Mouse (Mus musculus) adrenal gland, adult 8-10 months (tissue): ENCODE results near the gene Fkbp8. TPM values are rescaled to one million over a fixed set of nuclear protein-coding genes. Genes with fewer than 3 reads are reported as not detected.

Experiments used
- DNase-seq: peaks from one replicate; pipeline ENCODE4 v3.0.0; 2022
- total RNA-seq, 4 experiments: library from RNA; stranded (reverse); gene quantifications; 2 replicates each; pipeline ENCODE4 v1.2.4; 2022

Gene Fkbp8
- total RNA-seq, 4 experiments from 2014 or later, result 352 to 405 (median 379) TPM

GRCm38 (mm10) chr8:70529741-70530161, 2.2 kb downstream of the Fkbp8 start:
- DNase-seq, result peak; percentile 64

DNA sequence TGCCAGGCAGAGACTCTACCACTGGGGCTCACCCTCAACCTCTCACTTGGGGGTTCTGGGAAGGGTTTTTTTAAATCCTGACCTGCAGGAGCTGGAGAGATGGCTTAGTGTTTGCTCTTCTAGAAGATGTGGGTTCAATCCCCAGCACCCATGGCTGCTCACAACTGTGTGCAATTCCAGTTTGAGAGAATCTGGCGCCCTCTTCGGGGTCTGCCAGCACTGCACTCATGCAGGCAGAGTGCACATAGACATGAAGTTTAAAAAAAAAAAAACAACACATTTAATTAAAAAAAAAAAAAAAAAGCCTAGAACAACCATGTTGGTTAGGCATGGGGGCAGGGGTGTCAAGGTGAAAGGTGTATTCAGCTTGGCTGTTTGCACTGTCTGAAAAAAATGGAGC, 2.8 kb downstream of the Fkbp8 start:
- DNase-seq, result no peak

GRCm38 (mm10) chr8:70534281-70534680, 6.8 kb downstream of the Fkbp8 start:
- DNase-seq, result no peak

GRCm38 (mm10) chr8:70535221-70535620, 7.7 kb downstream of the Fkbp8 start:
- no peak for DNase-seq

GRCm38 (mm10) chr8:70535701-70536100, 8.2 kb downstream of the Fkbp8 start:
- no peak for DNase-seq

DNA sequence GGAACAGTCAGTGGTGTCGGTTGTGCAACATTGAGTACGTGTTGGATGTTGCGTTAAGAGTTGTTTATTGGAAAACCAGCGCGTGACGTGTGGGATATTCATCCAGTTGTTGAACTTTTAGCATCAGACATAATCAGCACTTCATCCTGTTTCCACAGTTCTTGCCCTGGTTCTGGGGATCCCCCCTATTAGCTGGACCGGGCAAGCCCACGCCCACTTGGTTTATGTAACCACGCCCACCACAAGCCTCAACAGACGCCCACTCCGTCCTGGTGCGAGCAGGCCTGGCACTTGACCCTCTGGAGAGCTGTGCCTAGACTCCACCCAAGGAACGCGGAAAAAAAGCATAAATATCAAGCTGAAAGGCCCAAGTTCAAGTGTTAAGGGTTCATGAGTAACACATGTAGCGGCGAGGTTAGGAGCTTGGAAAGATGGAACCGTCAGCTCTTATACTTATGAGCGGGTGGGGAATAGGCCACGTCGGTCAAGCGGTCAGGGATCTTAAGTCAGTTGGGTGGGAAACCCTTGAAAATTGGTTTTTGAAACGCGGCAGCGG, 10.6 kb downstream of the Fkbp8 start:
- DNase-seq, result peak; percentile 78

DNA sequence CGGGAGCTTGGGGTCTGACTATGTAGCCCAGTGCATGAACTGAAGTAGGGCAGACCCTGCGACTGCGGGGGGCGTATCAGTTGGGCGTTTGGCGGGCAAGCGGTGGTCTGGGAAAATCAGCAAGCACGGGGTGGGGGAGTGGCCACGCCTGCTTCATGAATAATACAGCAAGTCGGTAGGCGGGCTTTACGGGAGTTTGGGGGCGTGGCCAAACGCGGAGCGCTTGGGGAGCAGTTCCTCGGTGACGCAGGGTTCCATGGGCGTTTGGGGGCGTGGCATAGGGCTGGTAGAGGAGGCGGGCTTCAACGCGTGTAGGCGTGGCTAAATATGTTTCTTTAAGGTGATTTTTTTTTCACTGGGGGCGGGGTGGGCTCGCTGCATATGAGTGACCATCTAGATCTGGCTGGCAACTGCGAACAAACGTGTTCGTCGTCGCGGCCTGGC, 11.1 kb downstream of the Fkbp8 start:
- peak; percentile 99 for DNase-seq

GRCm38 (mm10) chr8:70539077-70539813, 11.7 kb downstream of the Fkbp8 start, which contains the start of gene Ell:
Ell (plus strand) TSS chr8:70539457.
- DNase-seq, result peak; percentile 100

GRCm38 (mm10) chr8:70540013-70540506, 12.5 kb downstream of the Fkbp8 start:
- no peak for DNase-seq

DNA sequence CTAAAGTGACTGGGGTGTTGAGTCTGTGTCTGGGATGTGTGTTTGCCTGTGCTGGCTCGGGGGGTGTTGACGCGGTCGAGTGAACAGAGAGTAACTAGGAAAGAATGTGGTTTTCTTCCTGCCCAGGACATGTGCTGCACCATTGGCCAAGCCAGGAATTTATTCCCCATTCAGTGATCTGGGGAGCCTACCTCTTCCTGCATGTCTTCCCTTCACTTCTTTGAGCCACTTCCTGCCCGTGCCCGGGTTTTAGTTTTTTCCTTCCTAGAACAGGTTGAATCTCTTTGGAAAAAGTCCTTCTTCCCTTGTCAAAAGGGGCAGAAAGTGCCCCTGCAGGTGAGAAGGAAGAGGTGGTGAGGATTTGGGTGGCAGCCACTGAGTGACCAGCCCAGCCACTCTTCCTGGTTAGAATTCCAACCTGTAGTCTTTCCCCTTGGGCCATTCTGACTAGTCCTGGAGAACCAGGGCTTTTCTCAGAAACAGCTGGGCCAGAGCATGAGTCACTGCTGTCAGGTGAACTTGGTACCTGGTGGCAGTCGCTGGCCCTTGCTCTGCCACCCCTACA, 13.1 kb downstream of the Fkbp8 start:
- DNase-seq, result no peak

DNA sequence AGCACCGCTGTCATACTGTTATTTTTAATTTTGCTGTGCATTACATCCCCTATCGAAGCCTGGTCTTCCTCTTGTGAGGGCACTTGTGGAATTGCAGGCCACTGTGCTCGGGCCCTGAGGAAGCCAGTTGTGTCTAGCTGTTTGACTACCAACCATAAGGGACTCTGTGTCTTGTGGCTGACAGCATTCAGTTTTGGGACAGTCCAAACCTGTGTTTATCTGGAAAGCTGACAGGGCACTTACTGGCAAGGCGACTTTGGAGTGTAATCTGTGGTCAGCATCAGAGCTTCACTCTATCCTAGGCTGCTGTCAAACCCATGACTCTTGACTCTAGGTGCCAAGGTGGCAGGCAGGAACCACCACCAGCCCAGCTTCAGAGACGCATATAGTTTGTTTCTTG, 13.6 kb downstream of the Fkbp8 start:
- DNase-seq, result no peak

GRCm38 (mm10) chr8:70544200-70544687, 16.7 kb downstream of the Fkbp8 start:
- DNase-seq, result peak; percentile 88

- DNase-seq, result no peak
Measured at GRCm38 (mm10) chr8:70546412-70546811, 18.9 kb downstream of the Fkbp8 start.

DNA sequence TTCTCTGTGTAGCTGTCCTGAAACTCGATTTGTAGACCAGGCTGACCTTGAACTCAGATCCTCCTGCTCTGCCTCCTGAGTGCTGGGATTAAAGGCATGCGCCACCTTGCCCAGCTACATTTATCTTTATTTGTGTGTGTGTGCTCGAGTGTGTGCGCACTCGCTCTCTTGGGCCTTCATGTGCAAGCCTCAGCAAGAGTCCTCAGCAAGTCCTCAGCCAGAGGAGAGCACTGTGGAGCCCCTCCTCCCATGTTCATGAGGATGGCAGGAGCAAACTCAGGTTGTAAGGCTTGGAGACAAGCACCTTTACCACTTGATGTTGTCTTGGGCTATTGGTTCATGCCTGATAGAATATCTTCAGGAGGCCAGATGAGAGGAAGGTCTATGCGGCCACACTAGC, 20.2 kb downstream of the Fkbp8 start:
- DNase-seq, result no peak

DNA sequence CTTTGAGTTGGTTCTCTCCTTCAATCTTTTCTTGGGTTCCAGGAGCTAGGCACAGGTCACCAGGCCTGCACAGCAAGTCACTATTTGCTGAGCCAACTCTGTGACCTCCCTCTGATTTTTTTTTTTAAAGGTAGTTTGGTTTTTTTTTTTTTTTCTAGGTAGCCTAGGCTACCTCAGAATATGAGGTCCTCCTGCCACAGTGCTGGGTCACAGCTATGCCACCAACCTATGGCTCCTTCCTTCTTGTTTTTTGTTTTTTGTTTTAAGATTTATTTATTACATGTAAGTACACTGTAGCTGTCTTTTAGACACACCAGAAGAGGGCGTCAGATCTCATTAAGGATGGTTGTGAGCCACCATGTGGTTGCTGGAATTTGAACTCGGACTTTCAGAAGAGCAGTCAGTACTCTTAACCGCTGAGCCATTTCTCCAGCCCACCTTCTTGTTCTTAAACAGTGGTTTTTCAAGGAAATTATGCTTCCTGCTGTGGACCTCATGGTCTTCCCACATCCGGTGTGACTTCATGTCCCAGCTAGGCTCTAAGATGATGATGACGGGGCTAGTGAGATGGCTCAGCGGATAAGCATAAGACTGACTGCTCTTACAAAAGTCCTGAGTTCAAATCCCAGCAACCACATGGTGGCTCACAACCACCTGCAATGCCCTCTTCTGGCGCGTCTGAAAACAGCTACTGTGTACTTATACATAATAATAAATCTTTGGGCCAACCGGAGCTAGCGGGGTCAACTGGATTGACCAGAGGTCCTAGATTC, 22.1 kb downstream of the Fkbp8 start:
- DNase-seq, result no peak

DNA sequence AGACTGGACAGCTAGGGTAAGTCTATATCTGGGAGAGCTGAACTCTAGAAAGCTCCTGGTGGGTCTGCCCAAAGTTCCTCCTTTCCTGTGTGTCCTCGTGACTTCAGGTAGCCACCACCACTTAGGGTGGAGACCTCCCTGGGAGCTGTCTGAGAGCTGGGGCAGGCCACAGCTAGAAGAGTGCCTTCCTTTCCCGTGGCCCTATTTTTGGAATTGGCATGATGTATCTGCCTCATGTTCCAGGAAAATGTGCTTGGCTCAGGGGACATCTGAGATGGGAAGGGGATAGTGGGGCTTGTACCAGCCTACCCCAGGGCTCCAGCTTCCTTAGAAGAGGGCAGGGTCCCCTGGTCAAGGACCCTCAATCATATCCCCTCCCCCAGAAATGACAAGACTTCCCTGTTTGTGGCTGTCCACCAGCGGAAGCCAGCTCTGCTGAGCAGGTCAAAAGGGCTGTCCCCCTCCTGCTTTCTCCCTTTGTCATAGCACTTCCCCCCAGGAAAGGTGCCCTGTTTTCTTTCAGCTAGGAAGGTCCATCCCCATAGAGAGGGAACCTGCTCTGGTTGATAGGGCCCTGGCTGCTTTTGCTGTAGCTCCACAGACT, 24.1 kb downstream of the Fkbp8 start:
- no peak for DNase-seq

DNA sequence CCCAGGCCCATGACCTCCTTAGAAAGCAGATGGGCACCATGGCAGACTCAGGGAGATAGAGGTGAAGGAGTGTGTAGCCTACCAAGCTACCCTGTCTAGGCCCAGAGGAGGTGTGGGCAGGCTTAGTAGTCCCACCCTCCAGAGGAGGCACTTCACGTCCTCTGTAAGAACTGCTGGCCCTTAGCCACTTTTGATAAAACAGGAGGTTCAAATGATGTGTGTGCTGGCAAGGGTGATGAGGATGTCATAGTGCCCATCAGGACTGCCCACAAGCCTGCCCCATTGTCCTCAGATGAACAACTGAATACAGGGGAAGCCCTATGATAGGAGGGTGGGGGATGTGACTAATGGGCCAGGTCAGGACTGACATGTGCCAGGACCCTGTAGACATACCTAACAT, 25.3 kb downstream of the Fkbp8 start:
- DNase-seq, result no peak

DNA sequence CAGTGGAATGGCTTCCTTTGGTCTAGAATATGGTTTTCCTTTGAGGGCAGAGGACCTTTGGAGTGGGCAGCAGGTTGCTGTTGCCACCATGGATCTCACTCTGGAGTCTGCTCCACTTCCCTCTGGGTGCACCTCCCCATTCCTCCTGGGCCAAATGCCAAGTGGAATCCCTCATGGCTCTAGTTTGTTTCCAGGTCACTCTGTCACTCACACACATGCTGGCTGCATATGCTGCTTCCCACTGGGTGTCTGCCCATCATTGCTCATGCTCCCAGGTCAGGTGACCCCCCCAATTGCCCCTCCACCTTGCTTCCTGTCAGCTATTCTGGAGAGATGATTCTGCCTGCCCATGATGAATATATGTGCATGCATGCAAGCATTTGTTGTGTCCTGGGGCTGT, 26.2 kb downstream of the Fkbp8 start:
- peak; percentile 63 for DNase-seq

DNA sequence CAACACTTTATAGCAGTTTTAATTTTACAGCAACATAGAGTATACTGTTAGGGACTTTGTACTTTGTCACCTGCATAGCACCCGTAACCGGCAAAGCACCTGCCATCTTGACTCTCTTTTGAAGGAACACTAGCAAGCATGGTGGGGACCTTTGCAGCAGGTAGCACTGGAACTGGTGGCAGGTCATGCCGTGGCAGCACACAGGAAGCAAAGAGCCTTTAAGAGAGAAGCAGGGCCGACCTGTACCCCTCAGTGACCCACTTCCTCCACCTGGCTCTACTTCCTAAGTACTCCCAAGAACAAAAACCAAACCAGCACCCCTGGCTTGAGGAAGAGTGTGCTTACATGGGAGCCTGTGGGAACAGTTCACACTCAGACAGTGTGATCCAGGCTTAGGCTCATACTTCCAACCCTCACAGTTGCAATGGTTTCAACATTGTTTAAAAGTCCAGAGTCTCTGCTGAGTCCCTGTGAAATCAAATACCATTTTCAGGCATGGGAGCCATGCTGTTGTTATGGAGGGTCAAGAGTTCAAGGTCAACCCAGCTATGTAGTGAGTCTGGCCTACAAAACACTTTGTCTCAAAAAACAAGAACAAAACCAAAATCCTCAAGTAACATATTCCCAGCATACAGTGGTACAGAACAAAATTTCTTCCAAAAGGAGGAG, 27.7 kb downstream of the Fkbp8 start:
- no peak for DNase-seq

DNA sequence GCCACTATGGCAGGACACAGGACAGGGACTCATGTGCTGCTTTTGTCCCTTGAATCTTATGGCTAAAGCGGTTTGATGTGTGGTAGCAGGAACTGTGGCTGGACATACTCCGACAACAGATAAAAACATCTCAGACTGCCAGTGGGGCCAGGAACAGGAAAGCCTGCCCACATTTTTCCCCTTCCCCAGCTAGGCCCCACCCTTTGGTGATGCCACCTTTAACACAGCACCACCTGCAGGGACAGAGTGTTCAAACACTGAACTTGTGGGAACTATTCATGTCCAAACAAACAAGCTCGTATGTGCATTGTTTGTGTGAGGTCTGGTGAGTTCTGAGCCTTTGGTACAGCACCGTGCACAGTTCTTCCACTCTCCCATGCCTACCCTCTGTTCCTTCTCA, 30.8 kb downstream of the Fkbp8 start:
- DNase-seq, result no peak

GRCm38 (mm10) chr8:70558983-70559382, 31.5 kb downstream of the Fkbp8 start:
- DNase-seq, result no peak

GRCm38 (mm10) chr8:70560096-70560495, 32.6 kb downstream of the Fkbp8 start:
- peak; percentile 69 for DNase-seq
